Mouse (Mus musculus) forebrain, embryonic 14.5 days (tissue): ENCODE results near the gene Olfr1451. TPM values are rescaled to one million over a fixed set of nuclear protein-coding genes. Genes with fewer than 3 reads are reported as not detected.
"Not testable (repeated sequence)": the region's sequence is repeated elsewhere in the genome, so short reads cannot be mapped to it uniquely, and the experiment has no call there.

ENCODE experiments used
- ATAC-seq: fragments of 200-750 bp; cut with Nextera tagmentation; 2 replicates; pipeline ENCODE4 v1.8.0; 2017; ENCODE audit warnings: mild to moderate bottlenecking, moderate library complexity
- DNase-seq: peaks from one replicate; pipeline ENCODE4 v3.0.0-alpha.2; 2015; ENCODE audit warnings: low spot score
- H3K27ac ChIP-seq: fragments of 300-500 bp; sonication (generic); 2 replicates; pipeline ENCODE4 v1.5.1; 2014; ENCODE audit warnings: low read depth, mild to moderate bottlenecking, control low read depth, low read length, moderate library complexity
- H3K27me3 ChIP-seq: fragments of 300-500 bp; sonication (generic); replicated peaks from 2 replicates; pipeline ENCODE4 v1.6.1; 2014; ENCODE audit warnings: low read length, control low read depth, mixed read lengths; ENCODE audit not compliant: control insufficient read depth, insufficient read depth
- H3K36me3 ChIP-seq: fragments of 300-500 bp; sonication (generic); 2 replicates; pipeline ENCODE4 v1.6.1; 2014; ENCODE audit warnings: low read length, control low read depth; ENCODE audit not compliant: control insufficient read depth, insufficient read depth
- H3K4me1 ChIP-seq: fragments of 300-500 bp; sonication (generic); 2 replicates; pipeline ENCODE4 v1.6.1; 2014; ENCODE audit warnings: antibody characterized with exemption, low read length, control low read depth; ENCODE audit not compliant: control insufficient read depth, insufficient read depth
- H3K4me2 ChIP-seq: fragments of 300-500 bp; sonication (generic); 2 replicates; pipeline ENCODE4 v1.6.1; 2014; ENCODE audit warnings: mild to moderate bottlenecking, control low read depth, low read length
- H3K4me3 ChIP-seq: fragments of 300-500 bp; sonication (generic); 2 replicates; pipeline ENCODE4 v1.5.1; 2014; ENCODE audit warnings: low read depth, low read length, control low read depth
- H3K9ac ChIP-seq: fragments of 300-500 bp; sonication (generic); 2 replicates; pipeline ENCODE4 v1.6.1; 2014; ENCODE audit warnings: mild to moderate bottlenecking, low read length, control low read depth, moderate library complexity
- H3K9me3 ChIP-seq: fragments of 300-500 bp; sonication (generic); replicated peaks from 2 replicates; pipeline ENCODE4 v1.6.1; 2016; ENCODE audit warnings: low read length, control low read depth, mixed read lengths; ENCODE audit not compliant: control insufficient read depth
- WGBS: fragments of 180-500 bp; shearing (Covaris S2); extraction: QIAGEN DNeasy Blood & Tissue Kit; methylation state at CpG from one replicate; pipeline ENCODE4 v1.1.7; 2014; 5-methylcytosine and 5-hydroxymethylcytosine counted together
- polyA plus RNA-seq: library from polyadenylated mRNA; unstranded; fragments of >200 nt; fragmentation: Nextera tagmentation; extraction: Ambion mirVana; gene quantifications from 2 replicates; pipeline ENCODE4 v1.2.1, GENCODE M21; 2014

Gene Olfr1451
- polyA plus RNA-seq = not detected in 2 replicates

GRCm38 (mm10) chr19:12994714-12995113 is at the start of gene Olfr1451:
TSS of gene Olfr1451 (plus strand) at chr19:12995014.
- H3K9ac ChIP-seq = no peak within 1 kb of the TSS
- H3K27ac ChIP-seq = no peak within 1 kb of the TSS
- 60% methylated on average over 2 of the region's 2 CpGs for WGBS
- DNase-seq = no peak
- ATAC-seq = no peak
- H3K4me3 ChIP-seq = no peak within 1 kb of the TSS
- no peaks in the 10 kb centered on the region for H3K4me1 ChIP-seq
- no peaks in the 10 kb centered on the region for H3K27me3 ChIP-seq
- H3K36me3 ChIP-seq = no peaks in the 10 kb centered on the region
- no peak within 1 kb of the TSS for H3K4me2 ChIP-seq
- H3K9me3 ChIP-seq = 0 out of 2 replicates have a peak, but pooled peaks cover 4% of the 10 kb centered on the region

GRCm38 (mm10) chr19:12949958-12950357 is 44.9 kb upstream of the Olfr1451 start, which contains the start of gene Olfr1450:
TSS of gene Olfr1450 (plus strand) at chr19:12950258.
- ATAC-seq (no peak), DNase-seq (no peak)
- Histone ChIP-seq H3K9ac (no peak within 1 kb of the TSS), H3K9me3 (0 out of 2 replicates have a peak, but pooled peaks cover 6% of the 10 kb centered on the region), H3K27ac (no peak within 1 kb of the TSS), H3K36me3 (no peaks in the 10 kb centered on the region), H3K27me3 (no peaks in the 10 kb centered on the region), H3K4me1 (no peaks in the 10 kb centered on the region), H3K4me3 (no peak within 1 kb of the TSS), H3K4me2 (no peak within 1 kb of the TSS)
- WGBS = 98% methylated on average over 1 of the region's 1 CpGs

- WGBS = 82% methylated on average over 5 of the region's 5 CpGs
- H3K36me3 ChIP-seq = not testable (repeated sequence)
Measured at GRCm38 (mm10) chr19:12970082-12970481, 24.7 kb upstream of the Olfr1451 start.

GRCm38 (mm10) chr19:12992316-12992715 is 2.5 kb upstream of the Olfr1451 start:
- not testable (repeated sequence) for H3K4me2 ChIP-seq, H3K4me1 ChIP-seq, H3K36me3 ChIP-seq, H3K27me3 ChIP-seq, ATAC-seq, H3K9me3 ChIP-seq, H3K27ac ChIP-seq, DNase-seq, H3K9ac ChIP-seq, H3K4me3 ChIP-seq
- 95% methylated on average over 4 of the region's 4 CpGs for WGBS

More at GRCm38 (mm10) chr19:12970082-12970481, 24.7 kb upstream of the Olfr1451 start:
- H3K4me1 ChIP-seq, H3K9me3 ChIP-seq, H3K9ac ChIP-seq, H3K27ac ChIP-seq, ATAC-seq, DNase-seq, H3K4me3 ChIP-seq, H3K4me2 ChIP-seq, H3K27me3 ChIP-seq: not testable (repeated sequence)

- Histone ChIP-seq H3K36me3 (no peaks in the 10 kb centered on the region), H3K9ac (no peak within 1 kb of the TSS), H3K9me3 (no peaks in the 10 kb centered on the region), H3K4me3 (no peak within 1 kb of the TSS), H3K4me1 (no peaks in the 10 kb centered on the region), H3K27me3 (no peaks in the 10 kb centered on the region), H3K27ac (no peak within 1 kb of the TSS), H3K4me2 (no peak within 1 kb of the TSS)
- DNase-seq = no peak
- WGBS = 53% methylated on average over 1 of the region's 1 CpGs
- no peak for ATAC-seq
Measured at GRCm38 (mm10) chr19:13028227-13028626, 33.4 kb downstream of the Olfr1451 start, which contains the start of gene Olfr1453. TSS of gene Olfr1453 (minus strand) at chr19:13028327.

Other genes starting within 250 kb of the Olfr1451 start
- gene Cntf, start 229.4 kb upstream of the Olfr1451 start, polyA plus RNA-seq = 1.2 TPM in 2 replicates
- gene Zfp91, start 198.9 kb upstream of the Olfr1451 start, polyA plus RNA-seq = 7.7 and 8.1 TPM in 2 replicates
- 1.2 and 1.4 TPM in 2 replicates for gene Lpxn, start 198.8 kb upstream of the Olfr1451 start, polyA plus RNA-seq
- not detected in 2 replicates for gene Gm5244, start 148.3 kb upstream of the Olfr1451 start, polyA plus RNA-seq
- not detected in 2 replicates for gene Olfr1444, start 137.7 kb upstream of the Olfr1451 start, polyA plus RNA-seq
- not detected in 2 replicates for gene Olfr1445, start 111.2 kb upstream of the Olfr1451 start, polyA plus RNA-seq
- not detected in 2 replicates for gene Olfr1446, start 101.5 kb upstream of the Olfr1451 start, polyA plus RNA-seq
- gene Olfr1447, start 91.3 kb upstream of the Olfr1451 start, polyA plus RNA-seq = not detected in 2 replicates
- gene Olfr1448, start 70.6 kb upstream of the Olfr1451 start, polyA plus RNA-seq = not detected in 2 replicates
- gene Olfr1449, start 64.2 kb upstream of the Olfr1451 start, polyA plus RNA-seq = not detected in 2 replicates
- not detected in 2 replicates for gene Olfr1450, start 44.8 kb upstream of the Olfr1451 start, polyA plus RNA-seq
- gene Olfr1453, start 33.3 kb downstream of the Olfr1451 start, polyA plus RNA-seq = not detected in 2 replicates
- not detected in 2 replicates for gene Olfr1454, start 65.6 kb downstream of the Olfr1451 start, polyA plus RNA-seq
- not detected in 2 replicates for gene Olfr1457, start 102.9 kb downstream of the Olfr1451 start, polyA plus RNA-seq
- gene Olfr1458, start 111.8 kb downstream of the Olfr1451 start, polyA plus RNA-seq = not detected in 2 replicates
- not detected in 2 replicates for gene Olfr1459, start 154.5 kb downstream of the Olfr1451 start, polyA plus RNA-seq
- not detected in 2 replicates for gene Olfr1461, start 168.0 kb downstream of the Olfr1451 start, polyA plus RNA-seq
- not detected in 2 replicates for gene Olfr1462, start 190.7 kb downstream of the Olfr1451 start, polyA plus RNA-seq
- not detected in 2 replicates for gene Olfr1463, start 236.3 kb downstream of the Olfr1451 start, polyA plus RNA-seq